Mouse (Mus musculus) liver, adult 2 months (tissue): ENCODE measurements around the gene Il27.
"Not testable (repeated sequence)": the region's sequence is repeated elsewhere in the genome, so short reads cannot be mapped to it uniquely, and the experiment has no call there.

ENCODE experiments used
- CTCF ChIP-seq: fragments of 200-500 bp; IDR thresholded peaks from 2 replicates; pipeline ENCODE4 v1.5.1; 2011; ENCODE audit warnings: low read depth, low read length, control low read depth
- POLR2A ChIP-seq: fragments of 200-500 bp; IDR thresholded peaks from 2 replicates; pipeline ENCODE4 v1.6.1; 2011; ENCODE audit warnings: low read length, control low read depth; ENCODE audit not compliant: insufficient read depth; ENCODE audit errors: extremely low read depth

DNA sequence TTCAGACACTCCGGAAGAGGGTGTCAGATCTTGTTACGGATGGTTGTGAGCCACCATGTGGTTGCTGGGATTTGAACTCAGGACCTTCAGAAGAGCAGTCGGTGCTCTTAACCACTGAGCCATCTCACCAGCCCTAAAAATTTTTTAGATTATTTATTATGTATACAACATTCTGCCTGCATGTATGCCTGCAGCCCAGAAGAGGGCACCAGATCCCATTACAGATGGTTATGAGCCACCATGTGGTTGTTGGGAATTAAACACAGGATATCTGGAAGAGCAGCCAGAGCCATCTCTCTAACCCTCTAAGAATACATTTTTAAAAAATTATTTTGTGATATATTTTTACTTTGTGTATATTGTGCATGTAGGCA is 48.5 kb upstream of the Il27 start:
- peak; percentile 50 for TF ChIP-seq CTCF
- not testable (repeated sequence) for TF ChIP-seq POLR2A
